Mouse (Mus musculus): Measurements from ENCODE around the gene Rbfox1.

The Rbfox1 gene

GRCm38 (mm10) chr16:6206431-6206830, 321.3 kb downstream of the Rbfox1 start:
- no peak for DNase-seq (ENCODE audit: low spot score in 2 of 2)

- no peak for DNase-seq (ENCODE audit: low spot score in 2 of 2)
These were observed 327.8 kb downstream of the Rbfox1 start for GRCm38 (mm10) chr16:6212916-6213315.

DNA sequence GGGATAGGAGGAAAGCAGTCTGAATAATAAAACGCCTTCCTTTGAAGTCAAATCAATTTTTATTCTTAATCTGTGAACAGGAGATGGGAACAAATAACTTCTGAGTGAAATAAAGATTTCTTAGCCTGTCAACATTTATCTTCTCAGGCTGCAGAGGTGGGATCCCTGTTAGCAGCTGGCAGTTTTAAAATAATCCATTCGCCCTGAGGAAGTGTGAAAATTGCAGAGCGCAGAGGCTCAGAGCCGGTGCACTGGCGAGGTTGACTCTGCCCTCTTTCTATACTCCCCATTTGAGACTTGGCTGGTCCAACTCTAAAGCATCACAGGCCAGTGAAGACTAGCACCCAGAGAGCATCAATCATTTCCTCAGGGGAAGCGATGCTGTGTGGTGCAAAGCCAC, 342.3 kb downstream of the Rbfox1 start:
- no peak for DNase-seq (ENCODE audit: low spot score in 2 of 2)

- DNase-seq (ENCODE audit: low spot score in 2 of 2): no peak
These were observed 347.8 kb downstream of the Rbfox1 start for GRCm38 (mm10) chr16:6232966-6233365.

GRCm38 (mm10) chr16:6241393-6241792, 356.2 kb downstream of the Rbfox1 start:
- DNase-seq (ENCODE audit: low spot score in 2 of 2): no peak

GRCm38 (mm10) chr16:6242468-6242867, 357.3 kb downstream of the Rbfox1 start:
- no peak for DNase-seq (ENCODE audit: low spot score in 2 of 2)

DNA sequence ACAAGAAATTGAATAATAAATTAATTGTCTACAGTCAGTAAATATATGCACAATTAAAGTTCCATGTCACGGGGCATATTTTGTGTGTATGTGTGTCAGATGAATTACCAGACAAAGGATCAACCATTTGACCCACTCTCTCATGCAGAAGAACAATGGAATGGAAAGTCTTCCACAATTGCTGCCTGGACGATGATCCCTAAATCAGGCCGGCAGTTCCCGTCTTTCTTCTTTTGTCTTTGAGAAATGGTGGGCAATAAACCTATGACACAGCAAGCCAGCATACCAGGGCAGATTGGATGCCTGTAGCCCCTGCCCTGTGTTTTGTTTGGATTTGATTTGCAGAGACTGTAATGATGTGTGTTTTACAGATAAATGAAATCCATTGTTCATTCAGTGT, 362.4 kb downstream of the Rbfox1 start:
- no peak for DNase-seq (ENCODE audit: low spot score in 2 of 2)

DNA sequence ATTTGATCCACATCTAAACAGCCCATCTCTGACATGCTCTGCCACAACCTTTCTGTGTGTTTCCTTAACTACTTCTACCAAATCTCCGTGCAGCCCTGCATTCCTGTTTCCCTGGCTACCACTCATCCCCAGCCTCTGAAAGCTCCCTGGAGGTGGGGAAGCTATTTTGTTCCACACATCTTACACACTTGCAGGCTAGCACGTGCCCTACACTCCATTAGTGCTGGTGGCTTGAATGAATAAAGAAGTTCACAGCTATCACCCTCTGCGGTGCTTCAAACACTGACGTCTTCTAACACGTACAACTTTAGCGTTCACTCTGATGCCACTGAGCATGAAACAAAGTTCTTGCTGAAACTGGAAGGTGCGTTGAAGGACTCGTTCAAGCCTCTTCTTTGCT, 379.4 kb downstream of the Rbfox1 start:
- DNase-seq (ENCODE audit: low spot score in 2 of 2): no peak

GRCm38 (mm10) chr16:6265610-6266009, 380.5 kb downstream of the Rbfox1 start:
- DNase-seq (ENCODE audit: low spot score in 2 of 2): no peak

- DNase-seq (ENCODE audit: low spot score in 2 of 2): no peak
These were observed 386.6 kb downstream of the Rbfox1 start for GRCm38 (mm10) chr16:6271596-6272370.

GRCm38 (mm10) chr16:6283496-6283895, 398.3 kb downstream of the Rbfox1 start:
- DNase-seq (ENCODE audit: low spot score in 2 of 2): no peak

DNA sequence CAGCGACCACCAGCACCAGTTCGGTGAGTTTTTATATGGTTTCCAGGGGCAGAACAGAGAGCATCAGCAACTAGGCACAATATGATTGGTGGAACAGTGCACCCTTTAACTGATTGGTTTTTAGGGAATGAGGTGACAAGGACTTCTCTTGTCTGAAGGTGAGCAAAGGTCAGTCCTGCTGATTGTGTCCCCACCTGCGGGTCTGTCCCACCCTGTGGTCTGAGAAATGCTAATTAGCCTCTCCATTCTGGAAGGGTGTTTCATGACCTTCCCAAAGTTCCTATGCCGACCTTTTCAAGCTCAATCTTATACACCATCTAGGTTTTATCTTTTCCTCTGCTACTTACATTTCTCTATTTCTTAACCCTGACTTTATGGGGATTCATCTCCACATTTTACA, 399.2 kb downstream of the Rbfox1 start:
- no peak for DNase-seq (ENCODE audit: low spot score in 2 of 2)

GRCm38 (mm10) chr16:6287699-6288098, 402.5 kb downstream of the Rbfox1 start:
- DNase-seq (ENCODE audit: low spot score in 2 of 2): no peak

- no peak for DNase-seq (ENCODE audit: low spot score in 2 of 2)
These were observed 415.0 kb downstream of the Rbfox1 start for GRCm38 (mm10) chr16:6300112-6300511.

DNA sequence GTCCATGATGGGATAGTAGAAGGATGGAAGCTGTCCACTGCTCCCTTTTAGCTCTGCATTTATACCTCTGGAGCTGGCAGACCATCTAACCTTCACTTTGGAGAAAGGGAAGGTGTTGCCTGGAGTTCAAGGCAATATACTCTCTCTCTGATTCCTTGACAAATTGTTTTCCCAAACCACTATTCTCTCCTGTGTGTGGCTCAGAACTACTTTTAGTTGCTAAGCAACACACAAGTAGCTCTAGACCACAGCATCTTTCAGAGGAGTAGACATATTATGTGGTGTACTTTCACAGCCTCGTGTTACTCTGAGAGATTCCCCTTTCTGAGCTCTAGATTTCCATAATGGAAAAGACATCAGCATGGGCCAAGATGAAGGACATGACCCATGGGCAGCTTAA, 417.9 kb downstream of the Rbfox1 start:
- no peak for DNase-seq (ENCODE audit: low spot score in 2 of 2)

- no peak for DNase-seq (ENCODE audit: low spot score in 2 of 2)
These were observed 424.8 kb downstream of the Rbfox1 start for GRCm38 (mm10) chr16:6309940-6310339.

- no peak for DNase-seq (ENCODE audit: low spot score in 2 of 2)
These were observed 425.9 kb downstream of the Rbfox1 start for GRCm38 (mm10) chr16:6310744-6311678.

DNA sequence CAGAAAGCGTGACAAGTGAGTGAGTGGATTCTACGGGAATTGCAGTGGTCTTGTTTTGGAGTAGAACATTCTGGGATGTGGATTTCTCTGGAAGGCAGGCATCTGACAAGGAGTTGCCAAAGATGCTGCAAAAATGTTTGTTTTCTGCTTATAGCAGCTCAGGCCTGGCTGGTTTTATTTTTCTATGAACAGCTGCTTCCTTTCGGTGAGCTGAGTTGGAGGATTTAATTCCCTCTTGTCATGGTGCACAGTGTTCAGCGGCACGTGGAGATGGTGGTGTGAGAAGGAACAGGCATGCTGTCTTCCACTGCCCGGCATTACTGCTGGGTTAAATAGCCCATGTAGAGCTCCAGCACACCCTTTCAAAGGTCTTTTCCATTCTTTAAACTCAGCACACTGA, 428.5 kb downstream of the Rbfox1 start:
- DNase-seq (ENCODE audit: low spot score in 2 of 2): no peak

DNA sequence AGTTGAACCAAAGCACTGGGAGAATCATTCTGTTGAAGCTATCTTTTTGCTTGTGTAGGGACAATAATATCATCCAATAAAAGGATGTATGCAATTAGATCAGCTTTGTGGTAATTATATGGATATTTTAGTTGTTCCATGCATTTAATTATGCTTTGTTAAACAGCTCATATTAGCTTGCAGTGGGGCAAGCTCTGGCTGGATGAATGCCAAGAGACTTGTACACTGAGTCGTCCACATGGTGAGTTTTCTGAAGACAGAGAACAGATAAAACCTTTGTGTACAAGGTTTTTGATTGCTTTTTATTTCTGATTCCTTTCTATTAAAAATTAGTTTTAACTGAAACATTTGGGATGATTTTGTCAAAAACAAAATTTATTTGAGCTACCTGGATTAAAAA, 439.7 kb downstream of the Rbfox1 start:
- no peak for DNase-seq (ENCODE audit: low spot score in 2 of 2)

DNA sequence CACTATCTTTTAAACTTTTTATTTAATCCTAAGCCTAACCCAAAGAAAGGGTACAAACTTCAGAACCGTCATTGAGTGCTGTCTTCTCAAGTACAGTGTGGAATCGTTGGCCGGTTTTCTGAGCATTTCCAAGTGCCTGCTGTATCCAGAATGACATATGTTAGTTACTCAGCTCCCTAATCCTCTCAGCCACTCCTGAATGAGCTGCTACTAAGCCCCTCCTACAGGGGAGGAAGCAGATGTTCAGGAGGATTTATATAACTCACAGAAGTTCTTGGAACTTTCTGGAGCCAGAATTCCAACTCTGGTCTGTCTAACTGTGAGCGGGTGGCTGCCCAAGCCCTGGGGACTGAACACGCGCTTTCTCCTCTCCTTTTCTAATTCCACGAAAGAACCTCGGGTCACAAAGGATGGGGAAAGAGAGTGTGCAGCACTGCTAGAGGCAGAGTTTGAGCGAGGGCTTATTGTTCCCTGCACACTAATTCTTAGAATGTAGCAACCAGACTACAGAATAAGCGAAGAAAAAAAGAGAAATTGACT, 446.3 kb downstream of the Rbfox1 start:
- no peak for DNase-seq (ENCODE audit: low spot score in 2 of 2)

DNA sequence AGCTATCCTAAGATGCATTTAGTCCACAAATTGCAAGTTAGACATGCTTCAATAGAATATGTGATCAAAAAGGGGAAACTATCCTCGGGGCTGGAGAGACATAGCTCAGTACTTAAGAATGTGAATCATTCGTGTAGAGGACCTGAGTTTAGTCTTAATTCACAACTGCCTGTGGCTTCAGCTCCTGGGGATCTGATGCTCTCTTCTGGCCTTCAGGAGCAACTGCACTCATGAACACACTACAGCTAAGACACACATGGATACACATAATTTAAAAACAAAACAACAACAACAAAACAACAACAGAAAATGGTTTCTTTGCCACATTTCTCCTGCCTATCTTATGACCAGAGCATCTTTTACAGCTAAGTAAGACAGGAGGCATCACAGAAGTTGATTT, 448.1 kb downstream of the Rbfox1 start:
- no peak for DNase-seq (ENCODE audit: low spot score in 2 of 2)

DNA sequence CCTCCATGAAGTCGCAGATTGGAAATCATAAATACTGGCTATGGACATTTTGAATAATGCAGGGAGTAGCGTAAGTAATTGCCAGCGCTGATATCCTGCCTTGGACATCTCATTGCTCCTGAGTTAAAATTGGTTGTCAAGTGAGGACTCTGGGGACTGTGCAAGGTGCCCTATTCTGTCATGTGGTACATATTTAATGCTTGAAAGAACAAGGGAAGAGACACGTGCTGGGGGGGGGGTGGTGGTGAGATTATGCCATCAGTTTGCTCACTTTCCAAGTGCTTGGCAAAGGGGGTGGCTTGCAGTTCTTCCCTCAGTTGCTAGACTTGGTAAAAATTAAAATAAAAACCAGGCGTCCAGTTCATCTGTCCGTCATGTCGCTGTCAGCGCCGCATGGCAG, 462.9 kb downstream of the Rbfox1 start:
- DNase-seq (ENCODE audit: low spot score in 2 of 2): no peak
